Mouse (Mus musculus) cerebellum, adult 2 months (tissue): ENCODE measurements at regions not wholly inside any gene's neighbourhood (a gene's known extent, or its start where the extent isn't known, plus 50 kb on each side); places are given as distances from the start of the nearest gene placed in this dataset.

ENCODE experiments used
- DNase-seq, 2 experiments: peaks; one replicate each; pipeline ENCODE4 v3.0.0; 2021
- H3K27ac ChIP-seq: fragments of 200-500 bp; 2 replicates; pipeline ENCODE4 v1.5.1; 2012; ENCODE audit warnings: low read length, control low read depth, inconsistent platforms; ENCODE audit not compliant: insufficient read depth
- H3K27me3 ChIP-seq: fragments of 200-500 bp; 2 replicates; pipeline ENCODE4 v1.6.1; 2012; ENCODE audit warnings: inconsistent platforms, mild to moderate bottlenecking, low read length, moderate library complexity; ENCODE audit not compliant: control insufficient read depth, insufficient read depth
- H3K4me1 ChIP-seq: fragments of 200-500 bp; 2 replicates; pipeline ENCODE4 v1.6.1; 2011; ENCODE audit warnings: low read length; ENCODE audit not compliant: control insufficient read depth, insufficient read depth
- H3K4me3 ChIP-seq: fragments of 200-500 bp; replicated peaks from 2 replicates; pipeline ENCODE3; 2011; ENCODE audit warnings: mild to moderate bottlenecking, low read depth, low read length, control low read depth; ENCODE audit not compliant: insufficient read depth
- CTCF ChIP-seq: fragments of 200-500 bp; IDR thresholded peaks from 2 replicates; pipeline ENCODE4 v1.5.1; 2011; ENCODE audit warnings: low read depth, mild to moderate bottlenecking, control low read depth, low read length, moderate library complexity, borderline replicate concordance; ENCODE audit not compliant: insufficient read depth
- POLR2A ChIP-seq: fragments of 200-500 bp; IDR thresholded peaks from 2 replicates; pipeline ENCODE4 v1.6.1; 2011; ENCODE audit warnings: low read length, control low read depth, borderline replicate concordance; ENCODE audit not compliant: insufficient read depth
- WGBS: fragments of 180-500 bp; shearing (Covaris S2); methylation state at CpG from one replicate; pipeline ENCODE4 v1.1.7; 2018; 5-methylcytosine and 5-hydroxymethylcytosine counted together

DNA sequence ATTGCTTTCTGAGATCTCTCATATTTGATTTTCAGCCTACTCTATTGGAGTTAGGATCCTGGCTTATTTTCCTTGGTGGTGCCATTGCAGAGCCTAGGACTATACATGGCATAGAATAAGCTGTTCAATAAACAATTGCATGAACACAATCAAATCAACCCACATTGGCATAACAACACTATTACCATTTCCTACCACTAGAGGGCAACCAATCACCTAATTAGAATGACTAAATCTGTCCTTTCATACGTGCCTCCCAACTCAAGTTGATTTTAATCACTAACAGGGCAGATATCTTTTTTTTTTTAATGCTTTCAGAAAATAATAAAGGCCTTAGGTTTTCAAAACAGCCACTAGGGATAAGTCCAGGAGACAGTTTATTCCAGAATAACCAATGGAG lies 75.6 kb upstream of the Tmem260 start:
- Histone ChIP-seq H3K27me3 (no peaks in the 10 kb centered on the region), H3K4me1 (no peaks in the 10 kb centered on the region), H3K4me3 (no peak overlapping the region), H3K27ac (no peak overlapping the region)
- DNase-seq = peak in 1 of 2 experiments; percentile 43
- TF ChIP-seq POLR2A (no peak), CTCF (peak; percentile 1; the same call in 1 of the 2 replicates)
- WGBS = 2% methylated on average over 1 of the region's 1 CpGs

DNA sequence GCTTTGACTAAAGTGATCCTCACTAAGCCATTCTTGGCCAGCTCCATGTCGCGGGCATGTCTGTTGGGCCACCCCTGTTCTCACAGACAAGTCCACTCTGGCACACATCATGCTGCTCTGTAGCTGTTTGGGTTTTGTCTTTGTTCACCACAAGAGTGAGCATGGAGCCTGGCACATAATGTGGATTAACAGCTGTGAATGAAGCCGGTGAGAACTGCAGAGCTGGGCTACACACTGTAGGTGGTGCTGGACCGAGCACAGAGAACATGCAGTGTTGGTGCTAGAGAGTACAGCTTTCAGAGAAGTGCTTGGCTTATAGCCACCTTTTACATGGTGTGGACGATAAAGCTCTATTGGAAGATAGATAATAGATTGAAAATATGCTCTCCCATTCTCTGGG lies 74.2 kb upstream of the Tmem260 start:
- WGBS = 20% methylated on average over 5 of the region's 5 CpGs

DNA sequence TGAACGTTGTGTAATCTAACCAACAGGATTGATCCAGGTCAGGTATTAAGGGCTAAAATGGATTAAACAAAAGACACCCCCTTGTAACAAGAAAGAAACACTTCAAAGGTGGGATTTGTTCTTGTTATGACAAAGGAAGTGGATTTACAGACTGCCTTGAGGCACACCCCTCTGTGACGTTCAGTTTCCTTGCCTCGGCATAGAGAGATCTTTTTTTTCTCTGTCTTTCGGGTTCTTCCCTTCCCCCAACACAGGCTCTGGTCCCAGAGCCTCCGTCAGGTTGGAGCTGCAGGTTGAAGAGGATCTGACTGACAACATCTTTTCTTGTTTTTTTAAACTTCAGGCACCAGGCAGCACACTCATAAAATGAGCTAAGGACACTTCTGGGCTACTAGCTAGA lies 69.8 kb upstream of the Tmem260 start:
- whole genome bisulfite sequencing = 44% methylated on average over 5 of the region's 5 CpGs
- TF ChIP-seq CTCF (no peak), POLR2A (no peak)
- H3K4me1 ChIP-seq = no peaks in the 10 kb centered on the region

More for the DNA sequence above, 74.2 kb upstream of the Tmem260 start:
- no peak overlapping the region for H3K27ac ChIP-seq
- H3K4me3 ChIP-seq = no peak overlapping the region
- peak in 1 of 2 experiments; percentile 4 for DNase-seq
- TF ChIP-seq CTCF (no peak), POLR2A (no peak)
- H3K27me3 ChIP-seq = no peaks in the 10 kb centered on the region
- H3K4me1 ChIP-seq = no peaks in the 10 kb centered on the region

More for the DNA sequence above, 69.8 kb upstream of the Tmem260 start:
- H3K27ac ChIP-seq = no peak overlapping the region
- no peak overlapping the region for H3K4me3 ChIP-seq
- H3K27me3 ChIP-seq = no peaks in the 10 kb centered on the region
- DNase-seq = no peak
